Mouse (Mus musculus): Measurements from ENCODE around the gene Nfix. TPM values are rescaled to one million over a fixed set of nuclear protein-coding genes. Genes with fewer than 3 reads are reported as not detected.

Nfix gene
- polyA plus RNA-seq, 1 experiment from 2014 or later: 8.4 TPM

- Histone ChIP-seq H3K4me3 (no peak overlapping the region), H3K9ac (peak overlapping the region; percentile 33; the same call in 1 of the 2 replicates), H3K36me3 (no peaks in the 10 kb centered on the region; the same call in 1 of the 2 replicates), H3K4me2 (replicated peaks) (peak overlapping the region; percentile 45), H3K27me3 (replicated peaks) (peaks cover 95% of the 10 kb centered on the region), H3K4me1 (peaks cover 76% of the 10 kb centered on the region), H3K9me3 (no peaks in the 10 kb centered on the region), H3K27ac (peak overlapping the region; percentile 53)
- WGBS: 6% methylated on average over 17 of the region's 17 CpGs
- peak; percentile 69 for ATAC-seq (ENCODE audit: low FRiP score, low read depth)
These were observed 56.4 kb downstream of the Nfix start for GRCm38 (mm10) chr8:84743517-84744420.

DNA sequence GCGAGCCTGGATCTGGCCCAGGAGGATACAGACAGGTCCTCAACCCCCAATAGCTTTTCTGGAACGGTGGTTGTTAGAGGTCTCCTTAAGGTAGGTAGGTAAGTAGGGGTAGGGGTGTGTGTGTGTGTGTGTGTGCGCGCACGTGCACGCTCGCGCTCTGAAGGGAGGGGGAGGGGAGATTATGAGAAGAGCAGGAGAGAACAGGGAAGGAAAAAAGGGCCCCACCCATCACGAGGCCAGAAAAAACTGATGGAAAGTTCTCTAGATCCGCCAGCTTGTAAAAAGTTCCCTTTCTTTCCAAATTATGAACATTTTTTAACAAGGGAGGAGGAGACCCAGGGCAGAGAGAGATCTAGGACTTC is 57.1 kb downstream of the Nfix start:
- Histone ChIP-seq H3K9me3 (no peaks in the 10 kb centered on the region), H3K4me1 (peaks cover 83% of the 10 kb centered on the region), H3K4me2 (replicated peaks) (peak overlapping the region; percentile 45), H3K27me3 (replicated peaks) (peaks cover 95% of the 10 kb centered on the region), H3K9ac (0 out of 2 replicates have a peak overlapping the region, but pooled peaks have one; percentile 44), H3K36me3 (no peaks in the 10 kb centered on the region; the same call in 1 of the 2 replicates), H3K27ac (0 out of 2 replicates have a peak overlapping the region, but pooled peaks have one; percentile 53), H3K4me3 (no peak overlapping the region)
- WGBS: 6% methylated on average over 10 of the region's 10 CpGs
- ATAC-seq (ENCODE audit: low FRiP score, low read depth): no peak

DNA sequence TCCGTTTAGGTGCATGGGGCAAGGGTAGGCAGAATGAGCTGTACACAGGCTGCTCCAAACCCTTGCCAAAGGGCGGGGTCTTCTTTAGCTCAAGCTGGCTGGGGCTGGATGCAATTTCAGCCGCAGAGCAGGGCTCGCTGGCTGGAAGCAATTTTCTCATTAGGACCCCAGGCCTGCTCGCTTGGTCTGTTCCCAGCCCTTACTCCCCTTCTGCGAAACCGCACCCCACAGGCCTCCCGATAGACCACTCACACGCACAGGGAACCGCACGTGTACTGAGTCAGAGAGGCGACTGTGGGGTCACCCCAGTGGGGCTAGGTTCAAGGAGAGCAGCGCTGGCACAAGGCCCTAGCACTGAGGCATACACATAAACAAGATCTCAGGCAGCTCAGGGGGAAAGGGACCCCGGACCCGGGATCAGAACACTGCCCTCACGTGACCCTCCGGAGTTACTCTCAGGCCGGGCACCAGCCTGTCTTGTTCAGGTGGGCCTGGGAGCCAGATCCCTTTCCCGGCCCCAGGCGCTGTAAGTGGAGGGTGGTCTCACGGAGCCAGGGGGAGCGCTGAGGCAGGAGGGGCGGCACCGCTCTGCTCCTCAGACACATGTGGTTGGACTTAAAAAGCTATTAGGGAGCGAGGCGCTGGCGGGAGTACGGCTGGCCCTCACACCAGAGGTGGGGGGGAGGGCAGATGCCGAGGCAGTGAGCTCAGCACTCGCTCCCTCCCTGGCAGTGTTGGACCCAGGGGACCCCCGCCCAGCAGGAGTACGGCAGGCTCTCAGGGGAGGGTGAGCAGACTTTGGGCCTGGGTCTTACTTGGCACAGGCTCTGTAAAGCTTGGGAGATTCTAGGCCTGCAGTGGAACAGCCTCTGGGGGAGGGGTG is 57.7 kb downstream of the Nfix start:
- H3K4me3 ChIP-seq: no peak overlapping the region
- peaks cover 89% of the 10 kb centered on the region for H3K4me1 ChIP-seq
- peaks cover 94% of the 10 kb centered on the region for H3K27me3 ChIP-seq (replicated peaks)
- no peaks in the 10 kb centered on the region; the same call in 1 of the 2 replicates for H3K36me3 ChIP-seq
- ATAC-seq (ENCODE audit: low FRiP score, low read depth): peak; percentile 41
- H3K27ac ChIP-seq: peak overlapping the region; percentile 53; the same call in 1 of the 2 replicates
- peak overlapping the region; percentile 44 for H3K9ac ChIP-seq
- H3K4me2 ChIP-seq (replicated peaks): peak overlapping the region; percentile 45
- no peaks in the 10 kb centered on the region for H3K9me3 ChIP-seq
- WGBS: 3% methylated on average over 32 of the region's 32 CpGs

- Histone ChIP-seq H3K36me3 (no peaks in the 10 kb centered on the region; the same call in 1 of the 2 replicates), H3K4me2 (replicated peaks) (peak overlapping the region; percentile 15; the same call in 1 of the 2 replicates), H3K4me1 (peaks cover 85% of the 10 kb centered on the region), H3K27ac (no peak overlapping the region), H3K27me3 (replicated peaks) (peaks cover 94% of the 10 kb centered on the region), H3K9me3 (no peaks in the 10 kb centered on the region), H3K9ac (no peak overlapping the region), H3K4me3 (no peak overlapping the region)
- ATAC-seq (ENCODE audit: low FRiP score, low read depth): no peak
- WGBS: 28% methylated on average over 13 of the region's 13 CpGs
These were observed 59.0 kb downstream of the Nfix start for GRCm38 (mm10) chr8:84740895-84741843.

GRCm38 (mm10) chr8:84739401-84739742 is 60.8 kb downstream of the Nfix start:
- Histone ChIP-seq H3K9ac (peak overlapping the region; percentile 10; the same call in 1 of the 2 replicates), H3K27me3 (replicated peaks) (peaks cover 93% of the 10 kb centered on the region), H3K4me1 (peaks cover 72% of the 10 kb centered on the region), H3K4me3 (no peak overlapping the region), H3K4me2 (replicated peaks) (no peak overlapping the region), H3K9me3 (no peaks in the 10 kb centered on the region), H3K27ac (no peak overlapping the region), H3K36me3 (no peaks in the 10 kb centered on the region; the same call in 1 of the 2 replicates)
- WGBS: 0% methylated on average over 1 of the region's 1 CpGs
- ATAC-seq (ENCODE audit: low FRiP score, low read depth): no peak

- Histone ChIP-seq H3K4me1 (peaks cover 67% of the 10 kb centered on the region), H3K9ac (peak overlapping the region; percentile 17; the same call in 1 of the 2 replicates), H3K36me3 (no peaks in the 10 kb centered on the region; the same call in 1 of the 2 replicates), H3K27me3 (replicated peaks) (peaks cover 90% of the 10 kb centered on the region), H3K4me3 (no peak overlapping the region), H3K4me2 (replicated peaks) (peak overlapping the region; percentile 32; the same call in 1 of the 2 replicates), H3K9me3 (no peaks in the 10 kb centered on the region), H3K27ac (no peak overlapping the region)
- ATAC-seq (ENCODE audit: low FRiP score, low read depth): no peak
- WGBS: 38% methylated on average over 10 of the region's 10 CpGs
These were observed 61.3 kb downstream of the Nfix start for GRCm38 (mm10) chr8:84738715-84739400.

- 0 out of 2 replicates have a peak overlapping the region, but pooled peaks have one; percentile 17 for H3K9ac ChIP-seq
- H3K36me3 ChIP-seq: no peaks in the 10 kb centered on the region; the same call in 1 of the 2 replicates
- no peak for ATAC-seq (ENCODE audit: low FRiP score, low read depth)
- WGBS: 4% methylated on average over 10 of the region's 10 CpGs
- H3K9me3 ChIP-seq: no peaks in the 10 kb centered on the region
- peaks cover 86% of the 10 kb centered on the region for H3K27me3 ChIP-seq (replicated peaks)
- peak overlapping the region; percentile 32 for H3K4me2 ChIP-seq (replicated peaks)
- H3K4me1 ChIP-seq: peaks cover 63% of the 10 kb centered on the region
- H3K4me3 ChIP-seq: no peak overlapping the region
- no peak overlapping the region for H3K27ac ChIP-seq
These were observed 61.9 kb downstream of the Nfix start for GRCm38 (mm10) chr8:84738266-84738665.

GRCm38 (mm10) chr8:84737608-84738007 is 62.5 kb downstream of the Nfix start:
- Histone ChIP-seq H3K36me3 (no peaks in the 10 kb centered on the region; the same call in 1 of the 2 replicates), H3K27me3 (replicated peaks) (peaks cover 90% of the 10 kb centered on the region), H3K27ac (no peak overlapping the region), H3K9me3 (no peaks in the 10 kb centered on the region), H3K4me3 (no peak overlapping the region), H3K4me2 (replicated peaks) (peak overlapping the region; percentile 32), H3K4me1 (peaks cover 63% of the 10 kb centered on the region), H3K9ac (no peak overlapping the region)
- ATAC-seq (ENCODE audit: low FRiP score, low read depth): 0 out of 2 replicates have a peak, but pooled peaks have one; percentile 35
- 2% methylated on average over 16 of the region's 16 CpGs for WGBS

- Histone ChIP-seq H3K27me3 (replicated peaks) (peaks cover 87% of the 10 kb centered on the region), H3K4me2 (replicated peaks) (no peak overlapping the region), H3K27ac (no peak overlapping the region), H3K4me3 (no peak overlapping the region), H3K9me3 (no peaks in the 10 kb centered on the region), H3K4me1 (peaks cover 63% of the 10 kb centered on the region), H3K9ac (no peak overlapping the region), H3K36me3 (no peaks in the 10 kb centered on the region)
- 79% methylated on average over 4 of the region's 4 CpGs for WGBS
- no peak for ATAC-seq (ENCODE audit: low FRiP score, low read depth)
These were observed 63.6 kb downstream of the Nfix start for GRCm38 (mm10) chr8:84736521-84736920.

GRCm38 (mm10) chr8:84735597-84735996 is 64.5 kb downstream of the Nfix start:
- Histone ChIP-seq H3K27me3 (replicated peaks) (peaks cover 77% of the 10 kb centered on the region), H3K27ac (no peak overlapping the region), H3K4me1 (peaks cover 66% of the 10 kb centered on the region), H3K9me3 (no peaks in the 10 kb centered on the region), H3K9ac (no peak overlapping the region), H3K36me3 (no peaks in the 10 kb centered on the region), H3K4me2 (replicated peaks) (no peak overlapping the region), H3K4me3 (no peak overlapping the region)
- ATAC-seq (ENCODE audit: low FRiP score, low read depth): no peak
- 55% methylated on average over 2 of the region's 2 CpGs for WGBS

All from neural tube, embryonic 12.5 days (tissue).